Mouse (Mus musculus) spleen, adult 10 weeks (tissue): ENCODE data around the gene Ube2k. TPM values are rescaled to one million over a fixed set of nuclear protein-coding genes. Genes with fewer than 3 reads are reported as not detected.

Experiments
- polyA plus RNA-seq: library from polyadenylated mRNA; stranded (reverse); fragments of 350-450 nt; fragmentation: Illumina TruSeq; extraction: RNeasy Lipid Tissue Mini Kit (QIAGEN cat#74804); gene quantifications from one replicate; pipeline ENCODE4 v1.2.3, GENCODE M21; 2015; ENCODE audit warnings: low replicate concordance; ENCODE audit not compliant: insufficient read depth

Ube2k gene
- polyA plus RNA-seq = 92.0 TPM

DNA sequence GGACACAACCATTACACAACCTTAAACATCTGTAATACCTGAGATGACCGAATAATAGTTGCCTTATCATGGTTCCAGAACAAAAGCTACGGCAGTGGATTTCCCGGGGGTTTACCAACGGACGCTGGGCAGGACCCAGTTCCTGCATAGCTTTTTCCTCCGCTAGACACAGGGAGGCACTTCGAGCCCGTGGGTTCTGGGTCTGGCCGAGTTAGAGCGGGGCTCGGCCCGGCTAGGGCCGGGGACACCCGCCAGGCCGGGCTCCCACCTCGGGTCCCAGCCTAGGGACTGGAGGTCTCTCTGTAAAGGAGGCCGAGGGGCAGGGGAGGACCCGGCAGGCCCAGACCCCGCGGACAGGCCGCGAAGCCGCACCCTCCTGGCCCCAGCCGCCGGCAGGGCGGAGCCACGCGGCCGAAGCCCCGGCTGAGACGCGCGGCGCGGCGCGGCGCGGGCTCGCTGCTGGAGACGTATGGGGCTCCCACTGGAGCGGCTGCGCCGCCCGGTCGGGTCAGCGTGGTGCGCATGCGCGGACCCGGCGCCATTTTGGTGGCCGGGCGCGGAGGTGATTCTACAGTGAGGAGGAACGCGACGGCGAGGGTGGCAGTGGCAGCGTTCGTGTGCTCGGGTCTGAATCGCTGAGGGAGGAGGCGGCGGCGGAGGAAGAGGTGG, at the start of gene Ube2k, which contains the start of gene Smim14:
Gene Ube2k, plus strand, starts transcription at position 483 of the 669 bp plus-strand sequence.
Gene Smim14, minus strand, starts transcription at position 434 of the 669 bp plus-strand sequence.

DNA sequence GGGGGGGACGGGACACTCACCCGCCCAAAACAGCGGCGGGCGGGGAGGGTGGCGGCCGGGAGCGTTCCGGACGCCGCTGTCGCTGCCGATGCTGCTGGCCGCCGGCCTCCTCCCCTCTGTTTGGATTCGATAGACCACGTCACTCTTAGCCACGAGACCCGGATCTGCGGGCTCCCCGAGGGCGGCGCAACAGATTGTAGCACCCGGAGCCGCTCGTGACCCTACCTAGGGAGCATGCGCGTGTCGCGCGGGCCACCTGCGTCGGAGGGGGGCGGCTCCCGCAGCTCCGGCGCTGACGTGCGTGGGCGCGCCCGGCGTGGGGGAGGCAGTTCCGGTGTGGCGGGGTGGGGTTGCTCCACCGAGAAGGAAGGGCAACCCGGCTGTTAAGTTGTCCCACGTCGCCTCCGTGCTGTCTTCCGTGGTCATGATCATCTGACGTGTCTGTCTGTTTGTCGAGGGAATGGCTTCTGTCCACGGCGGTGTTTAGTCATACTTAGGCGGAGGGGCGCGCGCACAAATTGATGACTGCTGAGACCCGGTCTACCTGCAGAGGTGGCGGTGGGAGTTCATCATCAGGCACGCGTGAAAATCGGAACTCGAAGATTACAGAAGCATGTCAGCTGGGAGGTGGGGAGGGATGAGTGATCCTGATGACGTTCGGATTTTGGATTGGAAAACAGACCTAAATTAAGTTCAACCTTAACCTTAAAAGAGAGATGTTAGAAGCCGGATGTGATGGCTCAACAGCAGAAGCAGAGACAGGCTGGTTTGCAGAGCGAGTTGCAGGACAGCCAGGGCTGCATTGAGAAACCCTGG, 44.1 kb upstream of the Ube2k start, which contains the start of gene Gm43552:
Gene Gm43552, minus strand, starts transcription at position 118 of the 816 bp plus-strand sequence.

Other genes starting within 250 kb of the Ube2k start
- 63.2 TPM for gene Rfc1, start 201.6 kb upstream of the Ube2k start, polyA plus RNA-seq
- 0.10 TPM for gene Klb, start 188.9 kb upstream of the Ube2k start, polyA plus RNA-seq
- gene Rpl9, start 145.8 kb upstream of the Ube2k start, polyA plus RNA-seq = 3,202 TPM
- gene Lias, start 145.7 kb upstream of the Ube2k start, polyA plus RNA-seq = 39.7 TPM
- gene Ugdh, start 101.3 kb upstream of the Ube2k start, polyA plus RNA-seq = 43.7 TPM
- not detected for gene Gm43552, start 44.4 kb upstream of the Ube2k start, polyA plus RNA-seq
- gene Smim14, start within 50 bp of the Ube2k start, polyA plus RNA-seq = 242 TPM
- gene Pds5a, start 161.0 kb downstream of the Ube2k start, polyA plus RNA-seq = 231 TPM
- 46.0 TPM for gene N4bp2, start 226.3 kb downstream of the Ube2k start, polyA plus RNA-seq